Mouse (Mus musculus) neural tube, embryonic 10.5 days (tissue): Measurements from ENCODE around the gene Mettl13.

Source experiments
- DNase-seq: peaks from one replicate; pipeline ENCODE4 v3.0.0-alpha.2; 2017; ENCODE audit warnings: low spot score; ENCODE audit errors: extremely low spot score

The Mettl13 gene

DNA sequence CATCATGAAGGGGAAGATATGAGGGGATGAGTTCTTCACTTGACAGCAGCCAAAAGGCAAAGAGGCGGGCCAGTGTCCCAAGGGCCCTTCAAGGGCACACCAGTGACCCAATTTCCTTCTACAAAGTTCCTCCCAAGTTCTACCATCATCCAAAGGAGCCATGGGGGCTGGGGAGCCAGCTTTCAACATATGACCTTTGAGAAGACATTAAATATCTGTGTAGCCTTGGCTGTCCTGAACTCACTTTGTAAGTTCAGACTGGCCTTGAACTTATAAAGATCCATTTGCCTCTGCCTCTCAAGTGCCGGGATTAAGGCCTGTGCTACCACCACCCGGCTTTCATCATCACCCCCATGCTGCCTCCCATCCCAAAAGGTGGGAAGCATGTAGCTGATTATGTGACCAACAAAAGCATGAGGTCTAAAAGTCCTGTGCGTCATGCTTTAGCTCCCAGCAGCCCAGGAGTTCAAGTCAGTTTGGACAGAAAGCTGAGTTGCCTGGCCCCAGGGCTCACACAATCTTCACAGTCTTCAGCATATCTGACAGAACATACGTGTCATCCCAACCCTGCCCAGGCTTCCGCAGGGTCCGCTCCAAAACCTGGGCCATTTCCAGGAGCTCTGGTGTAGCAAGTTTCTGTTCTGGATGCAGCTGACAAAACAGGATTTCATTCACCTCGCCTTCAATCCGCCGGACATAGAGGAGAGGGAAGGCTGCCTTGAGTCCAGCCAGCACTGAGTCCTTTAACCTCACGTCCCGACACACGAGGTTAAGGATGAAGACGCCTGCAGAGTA, 14.4 kb downstream of the Mettl13 start:
- DNase-seq, result no peak

- DNase-seq, result no peak
These were observed 16.0 kb downstream of the Mettl13 start for GRCm38 (mm10) chr1:162532330-162532729.

GRCm38 (mm10) chr1:162531584-162531983, 16.8 kb downstream of the Mettl13 start:
- no peak for DNase-seq

GRCm38 (mm10) chr1:162530666-162531065, 17.7 kb downstream of the Mettl13 start:
- no peak for DNase-seq

GRCm38 (mm10) chr1:162529651-162530050, 18.7 kb downstream of the Mettl13 start:
- no peak for DNase-seq

DNA sequence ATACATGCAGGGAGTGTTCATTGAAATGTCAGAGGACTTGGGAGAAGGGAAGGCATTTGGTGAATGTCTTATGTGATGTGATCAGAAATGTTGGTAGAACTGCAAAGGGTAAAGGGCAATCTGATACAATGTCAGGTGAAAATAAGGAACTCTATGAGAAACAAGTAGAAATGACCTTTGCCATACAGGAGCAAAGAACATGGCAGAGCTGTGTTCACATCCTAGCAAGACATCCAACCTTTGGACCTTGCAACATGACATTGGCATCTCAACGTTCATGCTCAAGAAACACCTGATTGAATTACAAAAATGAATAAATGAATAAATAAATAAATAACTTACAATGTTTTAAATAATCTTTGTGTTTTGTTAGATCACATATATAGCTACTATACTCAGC, 33.2 kb downstream of the Mettl13 start:
- no peak for DNase-seq

DNA sequence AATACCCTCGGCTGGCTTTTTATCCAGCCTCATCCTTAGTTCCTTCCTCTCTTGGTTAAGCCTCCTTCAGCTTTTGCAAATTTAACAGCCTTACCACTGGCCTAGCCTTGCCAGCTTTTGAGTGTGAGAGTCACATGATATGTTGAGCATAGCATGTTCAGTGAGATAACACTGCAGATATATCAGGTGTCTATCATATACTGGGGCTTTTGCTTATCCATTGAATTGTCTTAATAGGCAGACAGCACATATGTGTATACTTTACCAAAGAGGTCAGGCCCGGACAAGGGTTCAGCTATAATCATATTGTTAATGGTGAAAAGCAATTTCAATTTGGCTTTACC, 38.4 kb downstream of the Mettl13 start:
- DNase-seq, result no peak

- DNase-seq, result no peak
These were observed 38.9 kb downstream of the Mettl13 start for GRCm38 (mm10) chr1:162509329-162510012.

GRCm38 (mm10) chr1:162508211-162509005, 39.9 kb downstream of the Mettl13 start:
- no peak for DNase-seq

- DNase-seq, result no peak
These were observed 41.8 kb downstream of the Mettl13 start for GRCm38 (mm10) chr1:162506516-162506915.

- DNase-seq, result no peak
These were observed 42.7 kb downstream of the Mettl13 start for GRCm38 (mm10) chr1:162505649-162506048.
